Mouse (Mus musculus): ENCODE measurements at regions not wholly inside any gene's neighbourhood (a gene's known extent, or its start where the extent isn't known, plus 50 kb on each side); places are given as distances from the start of the nearest gene placed in this dataset.

DNA sequence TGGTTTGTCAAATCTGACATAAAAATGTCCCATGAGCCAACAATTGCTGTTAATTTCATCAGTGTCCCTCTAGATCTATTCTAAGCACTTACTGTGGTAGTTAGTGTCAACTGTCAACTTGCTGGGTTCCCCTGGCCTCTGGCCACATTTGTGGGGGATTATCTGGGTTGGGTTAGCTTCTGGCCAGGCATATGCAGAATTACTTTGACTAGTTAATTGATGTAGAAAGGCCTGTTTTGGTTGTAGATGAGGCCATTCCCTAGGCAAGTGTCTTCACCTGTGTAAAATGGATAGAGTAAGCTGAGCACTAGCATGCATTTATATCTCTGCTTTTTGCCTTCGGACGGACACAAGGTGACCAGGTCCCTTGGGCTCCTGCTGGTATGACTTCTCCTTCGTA is 283.9 kb downstream of the 1810013L24Rik start:
- Histone ChIP-seq H3K27me3 (ENCODE audit: insufficient read depth, low read length) (no peaks in the 10 kb centered on the region), H3K36me3 (ENCODE audit: insufficient read depth, low read length) (no peaks in the 10 kb centered on the region), H3K27ac (ENCODE audit: low read depth, low read length) (no peak overlapping the region), H3K4me2 (ENCODE audit: low read depth, low read length, poor library complexity, severe bottlenecking) (no peak overlapping the region), H3K9me3 (ENCODE audit: low read length) (no peaks in the 10 kb centered on the region), H3K4me3 (ENCODE audit: low read depth, low read length) (no peak overlapping the region), H3K9ac (replicated peaks; ENCODE audit: low read length, poor library complexity, severe bottlenecking) (no peak overlapping the region), H3K4me1 (ENCODE audit: insufficient read depth, low read length) (no peaks in the 10 kb centered on the region)
- ATAC-seq (ENCODE audit: low FRiP score) = no peak
- WGBS = 92% methylated on average over 3 of the region's 3 CpGs
- no peak for DNase-seq (ENCODE audit: low spot score)
- no peak for TF ChIP-seq CTCF (IDR thresholded peaks at IDR 0.05)

DNA sequence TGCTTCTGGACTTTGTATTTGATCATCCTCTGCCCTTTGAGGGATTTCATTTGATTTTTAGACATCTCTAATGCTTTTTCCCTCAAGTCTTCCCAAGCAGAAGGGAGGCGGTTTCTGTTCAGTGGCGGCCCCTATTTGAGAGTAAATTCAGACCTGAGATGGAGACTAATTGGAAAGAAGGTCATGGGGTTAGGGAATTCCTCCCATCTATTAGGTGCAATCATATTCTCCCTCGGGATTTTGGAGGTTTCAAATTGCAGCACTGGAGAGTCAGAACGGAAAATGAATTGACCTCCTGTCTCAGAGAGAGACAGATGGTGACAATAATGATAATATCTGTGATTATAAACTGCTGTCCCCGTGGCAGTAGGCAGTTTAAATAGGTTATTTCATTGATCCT is 285.6 kb downstream of the 1810013L24Rik start:
- H3K36me3 ChIP-seq (ENCODE audit: insufficient read depth, low read length) = no peaks in the 10 kb centered on the region
- no peak overlapping the region for H3K4me3 ChIP-seq (ENCODE audit: low read depth, low read length)
- H3K4me2 ChIP-seq (ENCODE audit: low read depth, low read length, poor library complexity, severe bottlenecking) = no peak overlapping the region
- TF ChIP-seq CTCF (IDR thresholded peaks at IDR 0.05) = no peak
- H3K9ac ChIP-seq (replicated peaks; ENCODE audit: low read length, poor library complexity, severe bottlenecking) = no peak overlapping the region
- no peaks in the 10 kb centered on the region for H3K4me1 ChIP-seq (ENCODE audit: insufficient read depth, low read length)
- H3K27ac ChIP-seq (ENCODE audit: low read depth, low read length) = no peak overlapping the region
- WGBS = 50% methylated on average over 5 of the region's 5 CpGs
- ATAC-seq (ENCODE audit: low FRiP score) (no peak), DNase-seq (ENCODE audit: low spot score) (no peak)
- no peaks in the 10 kb centered on the region for H3K27me3 ChIP-seq (ENCODE audit: insufficient read depth, low read length)
- H3K9me3 ChIP-seq (ENCODE audit: low read length) = no peaks in the 10 kb centered on the region

DNA sequence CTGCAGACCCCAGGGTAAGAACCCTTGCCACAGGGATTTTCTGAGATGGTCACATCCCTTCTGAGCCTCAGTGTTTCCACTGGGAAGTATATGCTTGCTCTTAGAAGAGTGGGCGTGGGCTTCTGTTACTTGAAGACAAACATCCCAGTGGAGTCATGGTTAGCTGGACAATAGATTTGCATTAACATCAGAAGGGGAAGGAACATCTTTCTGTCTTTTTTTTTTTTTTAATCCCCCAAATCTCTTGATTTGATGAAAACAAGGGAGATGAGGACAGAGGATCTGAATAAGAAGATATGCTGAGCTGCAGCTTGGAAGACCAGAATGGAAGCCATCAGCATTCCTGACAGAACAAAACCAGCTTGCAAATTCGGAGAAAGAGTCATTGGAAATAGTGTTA is 291.7 kb downstream of the 1810013L24Rik start:
- no peak for DNase-seq (ENCODE audit: low spot score)
- no peaks in the 10 kb centered on the region for H3K4me1 ChIP-seq (ENCODE audit: insufficient read depth, low read length)
- 88% methylated on average over 2 of the region's 2 CpGs for WGBS
- TF ChIP-seq CTCF (IDR thresholded peaks at IDR 0.05) = no peak
- H3K4me2 ChIP-seq (ENCODE audit: low read depth, low read length, poor library complexity, severe bottlenecking) = no peak overlapping the region
- H3K27ac ChIP-seq (ENCODE audit: low read depth, low read length) = no peak overlapping the region
- no peak overlapping the region for H3K4me3 ChIP-seq (ENCODE audit: low read depth, low read length)
- no peaks in the 10 kb centered on the region for H3K27me3 ChIP-seq (ENCODE audit: insufficient read depth, low read length)
- no peak overlapping the region for H3K9ac ChIP-seq (replicated peaks; ENCODE audit: low read length, poor library complexity, severe bottlenecking)
- ATAC-seq (ENCODE audit: low FRiP score) = no peak
- H3K9me3 ChIP-seq (ENCODE audit: low read length) = no peaks in the 10 kb centered on the region
- H3K36me3 ChIP-seq (ENCODE audit: insufficient read depth, low read length) = no peaks in the 10 kb centered on the region

DNA sequence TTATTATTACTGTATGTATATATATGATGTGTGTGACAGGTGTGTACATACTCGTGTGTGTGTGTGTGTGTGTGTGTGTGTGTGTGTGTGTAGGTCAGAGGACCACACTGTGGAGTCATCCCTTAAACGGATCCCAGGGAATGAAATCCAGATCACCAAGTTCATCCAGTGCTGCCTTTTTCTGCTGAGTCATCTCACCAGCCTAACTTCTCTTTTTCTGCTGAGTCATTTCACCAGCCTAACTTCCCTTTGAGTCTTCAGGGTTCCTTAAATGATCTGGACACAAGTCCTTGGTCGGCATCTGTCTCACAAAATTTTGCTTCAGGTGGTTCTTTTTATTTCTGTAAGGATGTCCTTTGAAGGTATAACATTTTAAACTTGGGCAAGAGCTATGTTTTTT is 302.2 kb downstream of the 1810013L24Rik start:
- 74% methylated on average over 3 of the region's 3 CpGs for WGBS
- no peak overlapping the region for H3K27ac ChIP-seq (ENCODE audit: low read depth, low read length)
- no peak for TF ChIP-seq CTCF (IDR thresholded peaks at IDR 0.05)
- DNase-seq (ENCODE audit: low spot score) = no peak
- no peak for ATAC-seq (ENCODE audit: low FRiP score)
- H3K9me3 ChIP-seq (ENCODE audit: low read length) = no peaks in the 10 kb centered on the region
- no peaks in the 10 kb centered on the region for H3K4me1 ChIP-seq (ENCODE audit: insufficient read depth, low read length)
- no peak overlapping the region for H3K4me3 ChIP-seq (ENCODE audit: low read depth, low read length)
- no peak overlapping the region for H3K9ac ChIP-seq (replicated peaks; ENCODE audit: low read length, poor library complexity, severe bottlenecking)
- no peak overlapping the region for H3K4me2 ChIP-seq (ENCODE audit: low read depth, low read length, poor library complexity, severe bottlenecking)
- H3K36me3 ChIP-seq (ENCODE audit: insufficient read depth, low read length) = no peaks in the 10 kb centered on the region
- no peaks in the 10 kb centered on the region for H3K27me3 ChIP-seq (ENCODE audit: insufficient read depth, low read length)

DNA sequence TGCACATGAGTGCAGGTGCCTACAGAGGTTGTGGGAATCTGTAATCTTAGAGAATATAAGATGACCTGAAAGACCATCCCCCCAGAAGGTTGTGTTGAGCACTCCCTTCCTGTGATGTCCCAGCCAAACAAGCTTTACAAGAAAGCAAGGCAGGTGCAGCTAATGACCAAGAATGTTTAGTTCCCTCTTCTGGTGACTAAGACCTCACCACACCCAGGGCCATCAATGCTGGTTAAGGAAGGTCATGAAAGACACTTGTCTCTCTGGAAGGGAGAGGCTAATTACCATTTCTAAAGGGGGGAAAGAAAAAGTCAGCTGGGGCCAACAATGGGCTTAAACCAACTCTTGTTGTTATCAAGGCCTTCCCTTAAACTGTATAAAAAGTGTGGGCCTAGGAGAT is 302.9 kb downstream of the 1810013L24Rik start:
- no peak overlapping the region for H3K4me2 ChIP-seq (ENCODE audit: low read depth, low read length, poor library complexity, severe bottlenecking)
- DNase-seq (ENCODE audit: low spot score) (no peak), ATAC-seq (ENCODE audit: low FRiP score) (no peak)
- no peak overlapping the region for H3K27ac ChIP-seq (ENCODE audit: low read depth, low read length)
- no peaks in the 10 kb centered on the region for H3K27me3 ChIP-seq (ENCODE audit: insufficient read depth, low read length)
- no peaks in the 10 kb centered on the region for H3K4me1 ChIP-seq (ENCODE audit: insufficient read depth, low read length)
- no peak overlapping the region for H3K9ac ChIP-seq (replicated peaks; ENCODE audit: low read length, poor library complexity, severe bottlenecking)
- H3K36me3 ChIP-seq (ENCODE audit: insufficient read depth, low read length) = no peaks in the 10 kb centered on the region
- H3K9me3 ChIP-seq (ENCODE audit: low read length) = no peaks in the 10 kb centered on the region
- TF ChIP-seq CTCF (IDR thresholded peaks at IDR 0.05) = no peak
- no peak overlapping the region for H3K4me3 ChIP-seq (ENCODE audit: low read depth, low read length)

DNA sequence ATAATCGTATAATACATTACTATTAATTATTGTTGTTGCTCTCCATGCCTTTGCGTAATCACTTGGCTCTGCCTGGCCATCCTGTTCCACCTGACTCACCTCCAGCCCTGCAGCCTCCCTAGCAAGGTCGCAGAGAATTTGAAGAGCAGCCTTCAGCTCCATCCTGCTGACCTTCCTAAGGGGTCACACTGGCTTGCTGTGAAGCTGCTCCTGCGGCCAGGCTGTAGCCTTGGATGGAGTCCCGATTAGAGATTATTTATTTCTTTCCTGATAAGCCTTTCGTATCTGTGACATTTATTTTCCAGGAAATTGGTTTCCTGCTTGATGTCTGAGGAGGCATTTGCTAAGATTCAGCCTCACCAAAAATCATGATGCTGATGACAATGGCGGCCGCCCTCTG is 305.5 kb downstream of the 1810013L24Rik start:
- Histone ChIP-seq H3K27me3 (ENCODE audit: insufficient read depth, low read length) (no peaks in the 10 kb centered on the region), H3K9me3 (ENCODE audit: low read length) (no peaks in the 10 kb centered on the region), H3K4me1 (ENCODE audit: insufficient read depth, low read length) (no peaks in the 10 kb centered on the region), H3K9ac (replicated peaks; ENCODE audit: low read length, poor library complexity, severe bottlenecking) (no peak overlapping the region), H3K36me3 (ENCODE audit: insufficient read depth, low read length) (no peaks in the 10 kb centered on the region), H3K4me3 (ENCODE audit: low read depth, low read length) (no peak overlapping the region), H3K4me2 (ENCODE audit: low read depth, low read length, poor library complexity, severe bottlenecking) (no peak overlapping the region), H3K27ac (ENCODE audit: low read depth, low read length) (no peak overlapping the region)
- 80% methylated on average over 8 of the region's 8 CpGs for WGBS
- no peak for TF ChIP-seq CTCF (IDR thresholded peaks at IDR 0.05)
- ATAC-seq (ENCODE audit: low FRiP score) = no peak
- DNase-seq (ENCODE audit: low spot score) = no peak

Data from midbrain, postnatal 0 days (tissue).